Mouse (Mus musculus): ENCODE results near the gene Zdhhc9.

DNA sequence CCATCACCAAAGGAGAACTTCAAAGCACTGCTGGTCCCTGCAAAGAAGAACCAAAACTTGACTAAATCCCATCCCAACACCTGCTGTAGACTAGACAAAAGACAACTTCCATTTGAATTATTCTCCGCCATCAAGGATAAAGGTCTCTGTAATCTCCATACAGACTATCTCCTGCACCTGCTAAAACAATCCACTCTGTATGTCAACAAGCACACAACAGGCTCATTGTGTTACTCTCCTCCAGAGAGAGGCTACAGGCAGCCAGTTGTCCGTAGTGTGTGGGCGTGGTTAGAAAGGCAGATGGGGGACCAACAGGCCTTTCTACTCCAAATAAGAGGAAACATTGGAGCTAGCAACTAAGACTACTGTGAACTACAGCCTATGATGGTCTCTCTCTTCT is 10.8 kb downstream of the Zdhhc9 start:
- TF ChIP-seq GABPA (IDR thresholded peaks at IDR 0.05; ENCODE audit: insufficient replicate concordance, low read depth, low read length) (no peak), CTCF (conservative IDR thresholded peaks at IDR 0.05 in 1 of 2, IDR thresholded peaks at IDR 0.05 in 1 of 2; ENCODE audit: low read depth in 2 of 2, low read length in 2 of 2) (no peak), MAX (IDR thresholded peaks at IDR 0.05; ENCODE audit: low read length) (no peak), POLR2A (IDR thresholded peaks at IDR 0.05; ENCODE audit: low read depth, low read length) (no peak), ELF1 (IDR thresholded peaks at IDR 0.05; ENCODE audit: low read depth, low read length) (no peak)

Data from CH12.LX (cell line).